Comparison of ENCODE assay signal across 12 mouse cellular contexts in the genomic region with DNA sequence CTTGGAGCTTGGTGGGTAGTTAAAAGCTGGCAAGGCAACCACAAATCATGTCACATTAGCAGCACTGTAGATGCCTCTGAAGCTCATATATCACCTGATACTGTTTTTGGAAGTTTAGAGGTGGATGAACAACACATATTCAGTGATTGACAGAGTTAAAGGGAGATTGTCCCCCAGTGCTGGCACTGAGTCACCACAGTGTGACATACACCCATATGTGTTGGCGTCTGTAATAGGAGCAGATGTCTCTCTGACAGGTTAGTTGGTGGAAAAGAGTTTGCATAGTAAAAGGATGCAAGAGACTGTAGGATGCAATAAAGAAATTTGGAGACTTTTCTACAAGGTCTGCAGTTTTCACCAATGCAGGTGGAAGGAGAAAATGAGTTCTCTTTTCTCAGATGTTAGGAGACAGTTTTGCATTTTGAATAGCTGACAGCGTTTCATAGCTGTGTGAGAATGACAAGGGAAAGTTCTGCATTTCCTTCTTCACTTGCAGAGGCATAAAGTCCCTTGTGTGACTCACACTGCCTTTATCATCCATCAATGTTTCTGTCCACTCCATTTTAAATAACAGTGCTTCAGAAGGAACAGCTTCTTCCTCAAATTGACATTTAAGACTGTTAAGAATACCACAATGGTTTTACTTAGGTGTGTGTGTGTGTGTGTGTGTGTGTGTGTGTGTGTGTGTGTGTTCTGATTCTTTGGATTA.
DNase-seq lines count a peak whose midpoint lies in the region; ATAC-seq and TF ChIP-seq lines count a peak whose summit lies in the region.
"Had no signal": no experiment of that assay in that cellular context is flagged by ENCODE, and none has a peak within 500 bp of the region (broad histone marks: within the 10 kb centered on the region; RNA-seq: fewer than 3 reads in every experiment).

No protein-coding gene starts in this region.

- H3K9me3 ChIP-seq in hindbrain, embryonic 16.5 days (ENCODE audit: control insufficient read depth, low read length), result no peaks in the 10 kb centered on the region
- H3K9me3 ChIP-seq in hindbrain, postnatal 0 days (ENCODE audit: low read length), result no peaks in the 10 kb centered on the region
- no peaks in the 10 kb centered on the region for H3K9me3 ChIP-seq in forebrain, embryonic 16.5 days (ENCODE audit: control insufficient read depth, low read length)
- H3K9me3 ChIP-seq in midbrain, embryonic 13.5 days, result no peaks in the 10 kb centered on the region
- H3K9me3 ChIP-seq: embryonic facial prominence, embryonic 10.5 days; hindbrain, embryonic 13.5 days; liver, embryonic 13.5 days had no signal

- H3K36me3 ChIP-seq in hindbrain, embryonic 16.5 days (ENCODE audit: control insufficient read depth, insufficient read depth, low read length), result no peaks in the 10 kb centered on the region
- H3K36me3 ChIP-seq in hindbrain, postnatal 0 days (ENCODE audit: insufficient read depth, low read length), result no peaks in the 10 kb centered on the region
- H3K36me3 ChIP-seq in forebrain, embryonic 16.5 days (ENCODE audit: control insufficient read depth, insufficient read depth), result no peaks in the 10 kb centered on the region
- no peaks in the 10 kb centered on the region for H3K36me3 ChIP-seq in midbrain, embryonic 13.5 days
- H3K36me3 ChIP-seq: embryonic facial prominence, embryonic 10.5 days; hindbrain, embryonic 13.5 days; liver, embryonic 13.5 days had no signal

- H3K4me2 ChIP-seq in hindbrain, embryonic 16.5 days (ENCODE audit: low read length), result no peak overlapping the region
- H3K4me2 ChIP-seq in hindbrain, postnatal 0 days (ENCODE audit: low read depth, low read length), result no peak overlapping the region
- no peak overlapping the region for H3K4me2 ChIP-seq in forebrain, embryonic 16.5 days (ENCODE audit: low read length)
- H3K4me2 ChIP-seq in midbrain, embryonic 13.5 days (replicated peaks), result no peak overlapping the region
- H3K4me2 ChIP-seq: hindbrain, embryonic 13.5 days; liver, embryonic 13.5 days had no signal

- H3K4me1 ChIP-seq in hindbrain, embryonic 16.5 days (ENCODE audit: control insufficient read depth, insufficient read depth, low read depth, low read length), result no peaks in the 10 kb centered on the region
- H3K4me1 ChIP-seq in hindbrain, postnatal 0 days (ENCODE audit: insufficient read depth, low read length), result no peaks in the 10 kb centered on the region
- no peaks in the 10 kb centered on the region for H3K4me1 ChIP-seq in forebrain, embryonic 16.5 days (replicated peaks; ENCODE audit: control insufficient read depth, insufficient read depth, low read length)
- no peaks in the 10 kb centered on the region for H3K4me1 ChIP-seq in midbrain, embryonic 13.5 days (replicated peaks)
- H3K4me1 ChIP-seq: embryonic facial prominence, embryonic 10.5 days; hindbrain, embryonic 13.5 days; liver, embryonic 13.5 days had no signal

- H3K27ac ChIP-seq in hindbrain, embryonic 16.5 days (ENCODE audit: low read depth, low read length), result no peak overlapping the region
- H3K27ac ChIP-seq in hindbrain, postnatal 0 days, result no peak overlapping the region
- no peak overlapping the region for H3K27ac ChIP-seq in forebrain, embryonic 16.5 days (ENCODE audit: low read length)
- H3K27ac ChIP-seq in midbrain, embryonic 13.5 days, result no peak overlapping the region
- H3K27ac ChIP-seq: embryonic facial prominence, embryonic 10.5 days; hindbrain, embryonic 13.5 days; liver, embryonic 13.5 days had no signal

- DNase-seq in hindbrain, postnatal 0 days (ENCODE audit: low spot score), result no peak
- DNase-seq in layer of hippocampus, postnatal 36 days, result peak; percentile 20 to 45
- peak; percentile 59 for DNase-seq in telencephalon, adult 2 months (ENCODE audit: low read depth, low spot score)
- DNase-seq in heart, adult 11 months, result no peak
- DNase-seq: adrenal gland, postnatal 36 days; liver, embryonic 13.5 days; thymus, postnatal 4 days had no signal

- no peak overlapping the region for H3K9ac ChIP-seq in hindbrain, embryonic 16.5 days (ENCODE audit: low read depth, low read length)
- no peak overlapping the region for H3K9ac ChIP-seq in hindbrain, postnatal 0 days (replicated peaks; ENCODE audit: low read length)
- H3K9ac ChIP-seq in forebrain, embryonic 16.5 days (replicated peaks; ENCODE audit: low read depth, low read length), result no peak overlapping the region
- H3K9ac ChIP-seq in midbrain, embryonic 13.5 days (replicated peaks), result no peak overlapping the region
- H3K9ac ChIP-seq: hindbrain, embryonic 13.5 days; liver, embryonic 13.5 days had no signal

- peak; percentile 67; the same call in 1 of the 2 replicates for ATAC-seq in hindbrain, embryonic 16.5 days
- no peak for ATAC-seq in hindbrain, postnatal 0 days
- peak; percentile 96 for ATAC-seq in forebrain, embryonic 16.5 days
- no peak for ATAC-seq in midbrain, embryonic 13.5 days

- no peak overlapping the region for H3K4me3 ChIP-seq in hindbrain, embryonic 16.5 days (ENCODE audit: low read length)
- no peak overlapping the region for H3K4me3 ChIP-seq in hindbrain, postnatal 0 days (ENCODE audit: low read length)
- no peak overlapping the region for H3K4me3 ChIP-seq in forebrain, embryonic 16.5 days (replicated peaks; ENCODE audit: low read length)
- H3K4me3 ChIP-seq in midbrain, embryonic 13.5 days (replicated peaks), result no peak overlapping the region
- H3K4me3 ChIP-seq: embryonic facial prominence, embryonic 10.5 days; hindbrain, embryonic 13.5 days; liver, embryonic 13.5 days had no signal

- H3K27me3 ChIP-seq in hindbrain, embryonic 16.5 days (replicated peaks; ENCODE audit: control insufficient read depth, insufficient read depth, low read length), result no peaks in the 10 kb centered on the region
- no peaks in the 10 kb centered on the region for H3K27me3 ChIP-seq in hindbrain, postnatal 0 days (ENCODE audit: insufficient read depth, low read length)
- H3K27me3 ChIP-seq in forebrain, embryonic 16.5 days (replicated peaks; ENCODE audit: control insufficient read depth, insufficient read depth, low read length), result no peaks in the 10 kb centered on the region
- H3K27me3 ChIP-seq in midbrain, embryonic 13.5 days, result no peaks in the 10 kb centered on the region
- H3K27me3 ChIP-seq: hindbrain, embryonic 13.5 days; liver, embryonic 13.5 days had no signal

- 62% methylated on average over 2 of the region's 2 CpGs for WGBS in hindbrain, embryonic 16.5 days
- WGBS in hindbrain, postnatal 0 days, result 65% methylated on average over 2 of the region's 2 CpGs
- WGBS in forebrain, embryonic 16.5 days, result 60% methylated on average over 2 of the region's 2 CpGs
- 87% methylated on average over 2 of the region's 2 CpGs for WGBS in midbrain, embryonic 13.5 days

- TF ChIP-seq CTCF in hindbrain, postnatal 0 days (IDR thresholded peaks at IDR 0.05; ENCODE audit: low read depth), result no peak

Comparison
In these comparisons a context has a peak if more than half of its experiments do, and no peak if none do; other contexts are left out.
1. ATAC-seq: peak in hindbrain, embryonic 16.5 days (single experiment) and forebrain, embryonic 16.5 days (single experiment); none in hindbrain, postnatal 0 days (single experiment) and midbrain, embryonic 13.5 days (single experiment).
2. DNase-seq: peak in layer of hippocampus, postnatal 36 days (2 of 2) and telencephalon, adult 2 months (single experiment); none in hindbrain, postnatal 0 days (single experiment) and heart, adult 11 months (single experiment).